Mouse (Mus musculus) hindbrain, postnatal 0 days (tissue): ENCODE data around the gene Car3. TPM values are rescaled to one million over a fixed set of nuclear protein-coding genes. Genes with fewer than 3 reads are reported as not detected.
A peak's percentile ranks its signal among the peaks of the same experiment; 100 is the strongest.

Experiments
- ATAC-seq: fragments of 200-750 bp; cut with Nextera tagmentation; 2 replicates; pipeline ENCODE4 v1.8.0; 2017; ENCODE audit warnings: mild to moderate bottlenecking, moderate TSS enrichment, moderate library complexity
- DNase-seq: peaks from one replicate; pipeline ENCODE4 v3.0.0-alpha.2; 2015; ENCODE audit warnings: low spot score
- H3K27ac ChIP-seq: fragments of 300-500 bp; sonication (generic); 2 replicates; pipeline ENCODE4 v1.5.1; 2014; ENCODE audit warnings: mild to moderate bottlenecking
- H3K27me3 ChIP-seq: fragments of 300-500 bp; sonication (generic); 2 replicates; pipeline ENCODE4 v1.6.1; 2014; ENCODE audit warnings: low read length, mixed read lengths; ENCODE audit not compliant: insufficient read depth
- H3K36me3 ChIP-seq: fragments of 300-500 bp; sonication (generic); 2 replicates; pipeline ENCODE4 v1.6.1; 2014; ENCODE audit warnings: low read length, mixed read lengths; ENCODE audit not compliant: insufficient read depth
- H3K4me1 ChIP-seq: fragments of 300-500 bp; sonication (generic); 2 replicates; pipeline ENCODE4 v1.6.1; 2014; ENCODE audit warnings: antibody characterized with exemption, low read length, mixed read lengths; ENCODE audit not compliant: insufficient read depth
- H3K4me2 ChIP-seq: fragments of 300-500 bp; sonication (generic); 2 replicates; pipeline ENCODE4 v1.6.1; 2014; ENCODE audit warnings: low read depth, mild to moderate bottlenecking, low read length, moderate library complexity, mixed read lengths
- H3K4me3 ChIP-seq: fragments of 300-500 bp; sonication (generic); 2 replicates; pipeline ENCODE4 v1.5.1; 2014; ENCODE audit warnings: low read length
- H3K9ac ChIP-seq: fragments of 300-500 bp; sonication (generic); replicated peaks from 2 replicates; pipeline ENCODE4 v1.6.1; 2014; ENCODE audit warnings: mild to moderate bottlenecking, low read length, moderate library complexity, mixed read lengths
- H3K9me3 ChIP-seq: fragments of 300-500 bp; sonication (generic); 2 replicates; pipeline ENCODE4 v1.6.1; 2016; ENCODE audit warnings: low read length, mixed read lengths
- CTCF ChIP-seq: IDR thresholded peaks from 2 replicates; pipeline ENCODE4 v1.5.1; 2016; ENCODE audit warnings: antibody characterized with exemption, control low read depth, low read depth
- WGBS: fragments of 180-500 bp; shearing (Covaris S2); extraction: QIAGEN DNeasy Blood & Tissue Kit; methylation state at CpG from one replicate; pipeline ENCODE4 v1.1.7; 2014; 5-methylcytosine and 5-hydroxymethylcytosine counted together
- polyA plus RNA-seq: library from polyadenylated mRNA; unstranded; fragments of >200 nt; fragmentation: Nextera tagmentation; extraction: Ambion mirVana; gene quantifications from 2 replicates; pipeline ENCODE4 v1.2.1, GENCODE M21; 2015
- total RNA-seq: library from RNA; depleted of rRNA; stranded (reverse); fragments of >200 nt; gene quantifications from 2 replicates; pipeline ENCODE4 v1.2.3, GENCODE M21; 2014

The Car3 gene
- total and polyA plus RNA-seq, 2 experiments from 2014 or later: 0.99 to 3.2 TPM

GRCm38 (mm10) chr3:14882756-14883155 lies 19.4 kb downstream of the Car3 start:
- ATAC-seq (no peak), DNase-seq (no peak)
- Histone ChIP-seq H3K27ac (no peak overlapping the region), H3K36me3 (no peaks in the 10 kb centered on the region), H3K27me3 (no peaks in the 10 kb centered on the region), H3K4me2 (no peak overlapping the region), H3K4me3 (no peak overlapping the region), H3K9me3 (no peaks in the 10 kb centered on the region), H3K9ac (no peak overlapping the region), H3K4me1 (no peaks in the 10 kb centered on the region)
- no peak for TF ChIP-seq CTCF
- WGBS: 86% methylated on average over 3 of the region's 3 CpGs

DNA sequence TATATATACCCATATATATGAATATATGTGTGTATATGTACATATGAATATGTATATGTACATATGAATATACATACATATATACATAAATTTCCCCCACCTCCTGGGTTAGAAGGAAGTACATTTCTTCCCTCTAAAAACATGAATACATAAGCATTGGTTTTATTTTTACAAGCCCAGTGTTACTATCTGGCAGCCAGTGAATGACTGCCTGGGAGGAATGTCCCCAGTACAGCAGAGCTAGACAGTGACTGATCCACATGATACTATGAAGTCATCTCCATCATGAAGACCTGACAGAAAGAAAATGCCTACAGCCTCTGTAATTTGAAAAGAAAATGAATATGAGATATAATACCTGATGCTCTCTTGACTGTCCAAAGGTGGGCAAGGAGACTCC lies 21.5 kb downstream of the Car3 start:
- H3K9me3 ChIP-seq: no peaks in the 10 kb centered on the region
- DNase-seq (no peak), ATAC-seq (no peak)
- no peak overlapping the region for H3K4me3 ChIP-seq
- no peak overlapping the region for H3K27ac ChIP-seq
- no peak overlapping the region for H3K9ac ChIP-seq
- H3K4me2 ChIP-seq: no peak overlapping the region
- no peaks in the 10 kb centered on the region for H3K36me3 ChIP-seq
- TF ChIP-seq CTCF: no peak
- no peaks in the 10 kb centered on the region for H3K27me3 ChIP-seq
- no peaks in the 10 kb centered on the region for H3K4me1 ChIP-seq

DNA sequence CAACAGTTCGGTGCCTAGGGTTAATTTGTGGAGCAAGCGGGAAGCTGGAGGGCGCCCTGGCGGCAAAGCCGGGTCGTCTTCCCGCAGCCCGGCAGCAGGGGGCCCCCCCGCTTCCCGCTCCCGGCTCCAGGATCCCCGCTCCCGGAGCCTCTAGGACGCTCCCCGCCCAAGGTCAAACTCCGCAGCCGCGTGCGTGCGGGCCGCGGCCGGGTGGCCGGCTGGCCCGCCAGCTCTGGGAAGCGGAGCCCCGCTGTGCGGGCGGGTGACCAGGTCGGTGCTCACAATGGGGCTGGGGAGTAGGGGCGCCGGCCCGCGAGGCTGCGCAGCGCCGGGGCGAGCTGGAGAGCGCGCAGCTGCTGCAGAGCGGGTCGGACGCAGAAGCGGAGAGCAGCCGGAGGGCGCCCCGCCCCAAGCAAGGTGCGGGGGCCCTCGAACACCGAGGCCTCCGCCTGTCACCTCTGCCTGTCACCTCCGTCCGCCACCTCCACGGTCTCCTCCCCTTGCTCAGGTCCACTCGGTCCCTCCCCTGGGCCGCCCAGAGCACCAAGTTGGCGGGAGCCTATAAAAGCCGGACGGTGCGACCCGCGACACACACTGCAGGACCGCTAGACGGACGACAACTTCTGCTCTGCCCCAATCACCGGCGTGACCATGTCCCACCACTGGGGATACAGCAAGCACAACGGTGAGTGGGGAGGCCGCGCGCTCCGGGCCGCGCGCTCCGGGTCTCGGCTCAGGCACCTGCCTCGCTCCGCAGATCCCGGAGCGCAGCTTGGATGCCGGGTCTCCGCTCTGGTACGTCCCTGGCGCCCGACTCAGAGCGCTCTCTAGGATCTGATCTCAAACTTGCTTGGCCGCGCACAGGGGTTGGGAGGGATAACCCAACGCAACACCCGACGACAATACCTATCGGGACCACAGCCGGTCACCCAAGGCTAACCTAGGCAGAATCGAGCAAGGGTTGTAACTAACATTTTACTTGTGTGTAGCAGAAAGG lies 23.1 kb downstream of the Car3 start, which contains the start of gene Car2:
Gene Car2, plus strand, starts transcription at position 172 of the 997 bp plus-strand sequence.
- peak within 1 kb of the TSS; percentile 74 for H3K9ac ChIP-seq
- peak within 1 kb of the TSS; percentile 84 for H3K4me2 ChIP-seq
- DNase-seq: peak; percentile 79
- no peaks in the 10 kb centered on the region for H3K27me3 ChIP-seq
- ATAC-seq: peak; percentile 89
- peak within 1 kb of the TSS; percentile 77 for H3K27ac ChIP-seq
- no peaks in the 10 kb centered on the region for H3K36me3 ChIP-seq
- peak; percentile 47; the same call in 1 of the 2 replicates for TF ChIP-seq CTCF
- WGBS: under 1% methylated on average over 93 of the region's 95 CpGs
- no peaks in the 10 kb centered on the region for H3K4me1 ChIP-seq
- H3K9me3 ChIP-seq: no peaks in the 10 kb centered on the region
- peak within 1 kb of the TSS; percentile 81 for H3K4me3 ChIP-seq

- H3K27me3 ChIP-seq: no peaks in the 10 kb centered on the region
- H3K9me3 ChIP-seq: no peaks in the 10 kb centered on the region
- no peaks in the 10 kb centered on the region for H3K4me1 ChIP-seq
- no peak for ATAC-seq
- no peaks in the 10 kb centered on the region for H3K36me3 ChIP-seq
- peak overlapping the region; percentile 84 for H3K4me2 ChIP-seq
- H3K9ac ChIP-seq: peak overlapping the region; percentile 74
- WGBS: 42% methylated on average over 11 of the region's 11 CpGs
- peak overlapping the region; percentile 81 for H3K4me3 ChIP-seq
- DNase-seq: peak; percentile 9
- H3K27ac ChIP-seq: peak overlapping the region; percentile 77; the same call in 1 of the 2 replicates
- peak; percentile 12; the same call in 1 of the 2 replicates for TF ChIP-seq CTCF
These were observed 23.9 kb downstream of the Car3 start for GRCm38 (mm10) chr3:14887134-14887666.

GRCm38 (mm10) chr3:14887686-14888295 lies 24.5 kb downstream of the Car3 start:
- TF ChIP-seq CTCF: no peak
- Histone ChIP-seq H3K4me1 (no peaks in the 10 kb centered on the region), H3K9ac (no peak overlapping the region), H3K36me3 (no peaks in the 10 kb centered on the region), H3K27me3 (no peaks in the 10 kb centered on the region), H3K4me2 (peak overlapping the region; percentile 84), H3K27ac (no peak overlapping the region), H3K9me3 (no peaks in the 10 kb centered on the region), H3K4me3 (peak overlapping the region; percentile 81)
- no peak for ATAC-seq
- 60% methylated on average over 10 of the region's 10 CpGs for WGBS
- no peak for DNase-seq

DNA sequence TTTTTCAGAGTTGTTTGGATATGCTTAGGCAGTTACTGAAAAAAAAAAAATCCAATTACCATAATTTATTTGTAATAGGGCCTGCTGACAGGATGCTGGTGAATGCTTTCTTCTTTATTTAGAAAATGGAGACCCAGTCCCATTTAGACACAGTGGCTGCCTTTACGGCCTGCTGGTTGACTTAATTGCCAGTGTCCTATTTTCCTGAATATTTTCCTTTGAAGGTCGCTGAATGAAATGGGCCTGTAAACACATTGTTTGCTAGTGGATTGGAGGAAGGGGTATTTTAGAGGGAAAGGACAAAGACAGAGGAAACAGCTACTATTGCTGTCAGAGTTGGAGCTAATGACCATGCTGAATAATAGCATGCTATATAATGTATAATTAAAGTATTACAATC lies 25.2 kb downstream of the Car3 start:
- Histone ChIP-seq H3K4me2 (peak overlapping the region; percentile 84), H3K4me3 (no peak overlapping the region), H3K9ac (no peak overlapping the region), H3K27ac (no peak overlapping the region), H3K9me3 (no peaks in the 10 kb centered on the region), H3K4me1 (no peaks in the 10 kb centered on the region), H3K27me3 (no peaks in the 10 kb centered on the region), H3K36me3 (no peaks in the 10 kb centered on the region)
- ATAC-seq (no peak), DNase-seq (no peak)
- TF ChIP-seq CTCF: no peak
- 51% methylated on average over 2 of the region's 2 CpGs for WGBS
